Mouse (Mus musculus) MN1 (cell line): Measurements from ENCODE around the gene Syn3.
A peak's percentile ranks its signal among the peaks of the same experiment; 100 is the strongest.

Source experiments
- DNase-seq: peaks from one replicate; pipeline ENCODE4 v3.0.0-alpha.2; 2016; ENCODE audit warnings: low spot score

The Syn3 gene

GRCm38 (mm10) chr10:86307235-86307634, 191.5 kb downstream of the Syn3 start:
- no peak for DNase-seq

DNA sequence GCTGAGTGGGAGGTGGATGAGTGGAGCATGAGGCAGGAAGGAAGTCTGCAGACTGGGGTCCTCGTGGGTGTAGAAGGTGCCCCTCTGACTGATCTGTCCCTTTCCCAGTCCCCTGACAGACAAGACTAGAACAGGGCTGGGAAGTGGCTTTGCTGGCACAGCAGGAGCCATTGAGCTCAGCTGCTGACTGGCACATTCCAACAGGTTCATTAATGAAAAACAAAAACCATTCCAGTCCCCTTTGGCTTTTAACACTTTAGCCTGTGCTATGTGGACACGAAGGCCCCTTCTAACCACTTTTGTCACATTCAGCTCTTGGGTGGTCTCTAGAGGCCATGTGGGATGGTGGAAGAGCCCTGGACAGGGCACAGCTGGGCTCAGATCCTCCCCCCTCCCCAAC, 194.1 kb downstream of the Syn3 start:
- DNase-seq, result no peak

GRCm38 (mm10) chr10:86303495-86303876, 195.2 kb downstream of the Syn3 start:
- no peak for DNase-seq

- DNase-seq, result peak; percentile 92
Measured at GRCm38 (mm10) chr10:86302761-86303494, 195.8 kb downstream of the Syn3 start.

DNA sequence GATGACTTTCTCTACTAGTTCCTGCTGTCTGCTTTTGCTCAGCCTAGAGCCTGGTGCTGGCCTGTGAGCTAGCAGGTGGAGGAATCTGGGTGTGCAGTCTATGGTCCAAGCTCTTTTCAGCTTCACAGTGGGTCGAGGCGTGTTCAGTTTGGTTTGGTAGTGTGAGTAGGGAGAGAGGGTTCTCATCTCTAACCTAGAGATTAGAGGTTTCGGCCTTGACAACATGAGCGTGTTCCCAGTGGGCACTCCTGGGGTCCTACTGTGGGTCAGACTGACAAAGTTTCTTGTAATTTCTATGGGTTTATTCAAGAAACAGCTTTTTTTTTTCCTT, 196.4 kb downstream of the Syn3 start:
- DNase-seq, result peak; percentile 39

GRCm38 (mm10) chr10:86301593-86302317, 196.9 kb downstream of the Syn3 start:
- no peak for DNase-seq

GRCm38 (mm10) chr10:86301117-86301490, 197.6 kb downstream of the Syn3 start:
- DNase-seq, result no peak

GRCm38 (mm10) chr10:86300293-86301116, 198.2 kb downstream of the Syn3 start, which contains the start of gene Timp3:
Gene Timp3 (plus strand): TSS chr10:86300372.
- peak; percentile 61 for DNase-seq

GRCm38 (mm10) chr10:86299795-86300194, 198.9 kb downstream of the Syn3 start:
- peak; percentile 26 for DNase-seq

GRCm38 (mm10) chr10:86298326-86298725, 200.4 kb downstream of the Syn3 start:
- no peak for DNase-seq

- no peak for DNase-seq
Measured at GRCm38 (mm10) chr10:86297307-86297706, 201.4 kb downstream of the Syn3 start.

- peak; percentile 48 for DNase-seq
Measured at GRCm38 (mm10) chr10:86296111-86296510, 202.6 kb downstream of the Syn3 start.

DNA sequence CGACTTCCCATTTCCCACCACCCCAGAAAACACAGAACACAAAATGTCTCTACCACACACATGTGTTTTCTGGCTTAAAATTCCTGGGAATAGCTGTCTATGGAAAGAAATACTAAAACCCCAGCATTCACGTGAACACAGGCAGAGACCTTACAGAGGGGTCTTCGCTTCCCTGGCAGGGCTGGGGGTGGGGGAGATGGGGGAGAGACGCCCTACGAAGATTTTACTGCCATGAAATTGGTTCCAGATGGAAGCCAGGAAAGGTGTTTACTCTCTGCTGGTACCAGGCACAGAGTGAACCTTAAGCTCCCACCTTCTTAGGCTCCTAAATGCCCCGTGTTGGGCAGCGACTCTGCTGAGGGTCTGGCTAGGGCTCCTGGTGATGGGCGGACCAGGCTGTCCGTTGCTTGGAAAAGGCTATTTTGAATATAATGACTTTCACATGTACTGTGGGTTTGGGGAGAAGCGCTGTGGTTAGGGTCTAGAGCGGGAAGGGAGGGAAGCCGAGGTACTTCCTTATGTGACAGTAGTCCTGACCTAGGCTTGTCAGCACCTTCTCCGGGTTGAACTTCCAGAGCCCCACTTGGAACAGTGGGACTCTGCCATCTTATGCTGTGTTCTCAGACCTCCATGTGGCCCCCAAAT, 203.1 kb downstream of the Syn3 start:
- DNase-seq, result no peak

GRCm38 (mm10) chr10:86294599-86295365, 203.9 kb downstream of the Syn3 start:
- no peak for DNase-seq

DNA sequence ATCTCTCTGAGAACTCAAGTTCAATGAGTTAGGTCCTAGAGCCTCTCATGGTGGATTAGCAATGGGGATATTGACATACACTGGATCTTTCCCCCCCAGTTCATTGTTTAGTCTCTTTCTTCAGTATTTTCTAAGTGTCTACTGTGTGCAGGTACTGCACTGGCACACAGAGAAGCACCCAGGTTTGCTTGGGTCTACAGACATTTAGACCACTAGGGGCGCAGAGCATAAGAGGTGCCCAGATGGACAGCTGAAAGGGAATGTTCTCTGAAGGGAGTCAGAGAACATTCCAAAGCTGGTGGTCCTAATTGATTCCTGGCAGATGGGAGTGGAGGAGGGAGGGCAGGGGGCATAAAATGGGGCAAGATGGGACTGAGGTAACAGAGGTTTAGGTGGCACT, 204.8 kb downstream of the Syn3 start:
- DNase-seq, result no peak

DNA sequence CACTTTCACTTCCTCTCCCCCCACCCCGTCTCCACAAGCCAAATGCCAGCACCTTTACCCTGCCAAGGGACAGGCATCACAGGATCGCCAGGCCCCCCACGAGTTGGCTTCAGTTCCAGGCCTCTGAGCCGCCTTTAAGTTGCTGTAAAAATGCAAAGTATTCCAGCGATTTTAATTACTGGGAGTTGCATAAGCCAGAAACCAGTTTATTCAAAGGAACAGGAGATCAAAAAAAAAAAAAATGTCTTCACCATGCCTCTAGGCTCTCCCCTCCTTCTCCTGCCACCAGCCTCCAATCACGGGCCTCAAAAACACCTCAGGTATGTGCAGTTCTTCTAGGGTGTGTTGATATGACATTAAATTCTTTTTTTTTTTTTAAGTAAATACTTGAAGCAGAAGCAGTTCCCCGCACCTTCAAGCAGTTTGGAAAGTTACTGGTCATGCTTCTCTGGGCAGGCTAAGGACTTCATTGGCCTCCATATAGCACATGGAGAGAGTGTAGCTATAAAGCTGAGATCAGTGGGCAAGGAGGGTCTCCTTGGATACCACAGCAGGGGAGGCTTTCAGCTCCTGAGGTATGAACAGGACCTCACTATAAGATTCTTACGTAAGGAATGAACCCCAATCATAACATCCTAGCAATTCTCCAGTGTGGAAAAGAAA, 208.5 kb downstream of the Syn3 start:
- DNase-seq, result no peak

DNA sequence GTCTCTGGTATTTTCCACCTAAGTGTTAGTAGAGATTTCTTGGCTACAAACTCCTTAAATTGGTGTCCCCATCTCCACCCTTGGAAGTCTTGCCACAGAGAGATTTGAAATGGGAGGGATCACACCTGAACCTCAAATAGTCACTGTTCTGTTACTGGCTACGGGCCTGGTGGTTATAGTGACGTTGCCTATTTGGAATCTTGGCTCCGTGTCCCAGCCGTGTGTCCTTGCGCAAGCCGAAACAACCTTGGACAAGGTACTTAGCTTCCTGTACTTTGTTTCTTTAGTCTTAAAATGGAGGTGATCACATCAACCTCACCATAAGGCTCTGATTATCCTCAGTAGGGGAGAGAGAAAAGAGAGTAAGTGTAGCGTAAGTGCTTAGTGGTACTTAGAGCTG, 212.2 kb downstream of the Syn3 start:
- DNase-seq, result no peak

DNA sequence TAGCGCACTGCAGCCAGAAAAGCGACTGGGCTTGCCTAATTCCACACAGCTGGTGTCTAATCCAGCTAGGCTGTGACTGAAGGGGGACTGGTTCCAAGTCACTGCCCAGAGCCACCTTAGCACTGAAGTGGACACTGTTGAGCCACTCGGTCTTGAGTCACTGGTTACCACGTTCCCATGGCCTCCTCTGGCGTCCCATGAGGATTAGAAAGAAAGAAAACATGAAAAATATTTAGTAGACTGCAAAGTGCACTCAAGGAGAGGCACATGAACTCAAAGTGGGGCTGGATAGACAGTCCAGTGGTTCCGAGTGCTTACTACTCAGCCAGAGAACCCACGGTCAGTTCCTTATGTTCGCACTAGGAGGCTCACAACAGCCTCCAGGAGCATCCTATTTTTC, 217.5 kb downstream of the Syn3 start:
- DNase-seq, result no peak

GRCm38 (mm10) chr10:86279579-86280168, 219.0 kb downstream of the Syn3 start:
- no peak for DNase-seq

GRCm38 (mm10) chr10:86278481-86278880, 220.2 kb downstream of the Syn3 start:
- no peak for DNase-seq

DNA sequence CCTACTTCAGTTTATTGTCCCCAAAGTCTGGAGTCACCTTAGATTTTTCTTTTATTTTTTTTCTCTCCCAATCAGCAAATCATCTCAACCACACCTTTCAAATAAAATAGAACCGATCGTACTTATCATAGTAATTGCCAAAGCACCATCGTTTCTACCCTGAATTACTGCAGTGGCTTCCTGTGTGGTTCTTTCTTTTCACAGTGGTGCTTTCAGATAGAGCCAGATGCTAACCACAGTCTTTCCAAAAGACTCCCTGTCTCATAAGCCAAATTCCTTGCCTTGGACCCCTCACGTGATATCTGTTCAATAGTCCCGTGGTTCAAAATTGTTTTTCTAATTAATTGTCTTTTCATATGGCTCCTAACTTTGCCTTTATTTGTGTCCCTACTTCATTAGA, 221.4 kb downstream of the Syn3 start:
- DNase-seq, result no peak
